Mouse (Mus musculus) liver, adult 2 months (tissue): ENCODE data around the gene Mbtps1.

Experiments
- CTCF ChIP-seq: fragments of 200-500 bp; IDR thresholded peaks from 2 replicates; pipeline ENCODE4 v1.5.1; 2011; ENCODE audit warnings: low read depth, low read length, control low read depth
- POLR2A ChIP-seq: fragments of 200-500 bp; IDR thresholded peaks from 2 replicates; pipeline ENCODE4 v1.6.1; 2011; ENCODE audit warnings: low read length, control low read depth; ENCODE audit not compliant: insufficient read depth; ENCODE audit errors: extremely low read depth

- TF ChIP-seq CTCF (no peak), POLR2A (no peak)
Observed at GRCm38 (mm10) chr8:119557132-119557531, 1.4 kb downstream of the Mbtps1 start.
